Mouse (Mus musculus): Measurements from ENCODE around the gene Rhobtb3.

DNA sequence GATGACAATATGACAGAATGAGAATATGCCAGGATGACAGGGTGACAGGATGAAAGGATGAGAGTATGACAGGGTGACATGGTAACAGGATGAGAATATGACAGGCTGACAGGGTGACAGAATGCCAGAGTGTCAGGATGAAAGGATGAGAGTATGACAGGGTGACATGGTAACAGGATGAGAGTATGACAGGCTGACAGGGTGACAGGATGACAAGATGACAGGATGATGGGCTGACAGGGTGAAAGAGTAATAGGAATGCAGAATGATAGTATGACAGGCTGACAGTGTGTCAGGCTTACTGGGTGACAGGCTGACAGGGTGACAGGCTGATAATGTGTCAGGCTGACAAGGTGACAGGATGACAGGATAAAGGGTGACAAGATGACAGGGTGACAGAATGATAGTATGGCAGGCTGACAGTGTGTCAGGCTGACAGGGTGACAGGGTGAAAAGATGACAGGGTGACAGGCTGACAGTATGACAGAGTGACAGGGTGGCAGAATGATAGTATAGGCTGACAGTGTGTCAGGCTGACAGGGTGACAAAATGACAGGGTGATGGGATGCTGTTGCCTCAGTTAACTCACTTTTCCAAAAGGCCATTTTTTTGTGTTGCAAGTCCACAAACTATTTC lies 11.8 kb upstream of the Rhobtb3 start:
- TF ChIP-seq GATA1 (IDR thresholded peaks at IDR 0.05; ENCODE audit: low read length) (no peak), TAL1 (IDR thresholded peaks at IDR 0.05; ENCODE audit: low read length) (no peak)

Measured in erythroblast, embryonic 14.5 days (primary cell).